Comparison of ENCODE assay signal across 8 mouse cellular contexts in the genomic region with DNA sequence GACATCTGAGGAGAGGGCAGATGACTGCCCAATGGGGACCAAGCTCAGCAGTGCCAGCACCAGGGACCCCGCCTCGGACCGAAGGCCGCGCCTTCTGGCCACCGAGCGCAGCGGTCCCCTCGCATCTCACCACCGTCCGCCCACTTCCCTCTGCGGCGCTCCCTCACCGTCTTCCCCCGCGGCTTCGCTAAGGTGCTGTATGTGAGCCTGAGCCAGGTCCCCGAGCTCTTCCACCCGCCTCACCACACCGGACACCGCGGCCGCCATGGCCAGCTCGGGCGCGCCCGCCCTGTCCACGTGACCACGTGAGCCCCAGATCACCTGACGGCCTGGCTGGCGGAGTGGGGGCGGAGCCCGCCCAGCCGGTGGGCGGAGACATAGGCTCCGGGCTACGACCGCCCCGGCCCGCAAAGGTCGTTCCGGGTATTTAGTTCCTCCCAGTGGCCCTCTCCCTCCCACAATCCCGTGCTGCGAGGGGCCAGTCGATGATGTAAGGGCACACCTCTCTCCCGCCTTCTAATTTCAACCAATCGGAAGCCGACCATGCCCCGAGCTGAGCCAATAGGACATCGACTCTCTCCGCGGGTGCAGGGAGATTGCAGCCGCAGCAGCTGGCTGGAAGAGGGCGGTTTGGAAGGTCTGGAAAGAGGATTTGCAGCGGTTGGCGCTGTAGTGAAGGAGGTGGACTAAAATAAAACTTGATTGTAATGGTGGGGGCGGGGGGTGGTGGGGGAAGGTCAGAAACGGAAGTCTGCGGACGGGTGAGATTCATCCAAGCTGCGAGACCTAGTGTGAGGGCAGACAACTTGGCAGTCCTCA. TPM values are rescaled to one million over a fixed set of nuclear protein-coding genes. Genes with fewer than 3 reads are reported as not detected.
DNase-seq lines count a peak whose midpoint lies in the region; ATAC-seq and TF ChIP-seq lines count a peak whose summit lies in the region.

A gene (minus strand): TSS at position 297 of the 819 bp plus-strand sequence.

- H3K36me3 ChIP-seq in embryonic facial prominence, embryonic 14.5 days (ENCODE audit: control insufficient read depth, insufficient read depth, low read length), result peaks cover 15% of the 10 kb centered on the region; the same call in 1 of the 2 replicates
- H3K36me3 ChIP-seq in limb, embryonic 14.5 days (ENCODE audit: control insufficient read depth, insufficient read depth, low read length), result peaks cover 15% of the 10 kb centered on the region
- peaks cover 10% of the 10 kb centered on the region; the same call in 1 of the 2 replicates for H3K36me3 ChIP-seq in midbrain, postnatal 0 days (ENCODE audit: insufficient read depth, low read length)

- peak; percentile 100 for DNase-seq in 3T3-L1 (ENCODE audit: low read depth, low spot score)
- DNase-seq in adrenal gland, postnatal 4 days (ENCODE audit: low spot score in 2 of 2), result peak; percentile 92 to 95
- peak; percentile 99 for DNase-seq in embryonic facial prominence, embryonic 14.5 days (ENCODE audit: low spot score)
- peak; percentile 99 for DNase-seq in heart, adult 8-10 months (ENCODE audit: low spot score)
- DNase-seq in kidney, adult 9 months, result peak; percentile 99
- DNase-seq in limb, embryonic 14.5 days (ENCODE audit: low spot score), result peak; percentile 98
- DNase-seq in midbrain, postnatal 0 days (ENCODE audit: low spot score), result peak; percentile 99
- peak; percentile 95 to 97 for DNase-seq in spleen, postnatal 14 days (ENCODE audit: low spot score in 2 of 2)

- peak; percentile 99 for ATAC-seq in embryonic facial prominence, embryonic 14.5 days (ENCODE audit: low read depth)
- peak; percentile 98 for ATAC-seq in limb, embryonic 14.5 days (ENCODE audit: low FRiP score, low read depth)
- ATAC-seq in midbrain, postnatal 0 days (ENCODE audit: low FRiP score), result peak; percentile 99

- WGBS in embryonic facial prominence, embryonic 14.5 days, result 0% methylated on average over 38 of the region's 61 CpGs
- under 1% methylated on average over 53 of the region's 61 CpGs for WGBS in limb, embryonic 14.5 days
- under 1% methylated on average over 61 of the region's 61 CpGs for WGBS in midbrain, postnatal 0 days

- no peak for TF ChIP-seq CTCF in midbrain, postnatal 0 days (IDR thresholded peaks at IDR 0.05)

- peaks cover 6% of the 10 kb centered on the region for H3K4me1 ChIP-seq in embryonic facial prominence, embryonic 14.5 days (ENCODE audit: control insufficient read depth, insufficient read depth, low read length)
- peaks cover 7% of the 10 kb centered on the region; the same call in 1 of the 2 replicates for H3K4me1 ChIP-seq in limb, embryonic 14.5 days (ENCODE audit: control insufficient read depth, insufficient read depth, low read length)
- H3K4me1 ChIP-seq in midbrain, postnatal 0 days (ENCODE audit: insufficient read depth, low read length), result no peaks in the 10 kb centered on the region

- no peaks in the 10 kb centered on the region for H3K9me3 ChIP-seq in embryonic facial prominence, embryonic 14.5 days (ENCODE audit: control insufficient read depth, low read length)
- H3K9me3 ChIP-seq in limb, embryonic 14.5 days (ENCODE audit: control insufficient read depth, low read length), result no peaks in the 10 kb centered on the region
- H3K9me3 ChIP-seq in midbrain, postnatal 0 days (ENCODE audit: low read length), result no peaks in the 10 kb centered on the region

- peak within 1 kb of the TSS; percentile 94 for H3K27ac ChIP-seq in embryonic facial prominence, embryonic 14.5 days (replicated peaks; ENCODE audit: low read depth, low read length)
- peak within 1 kb of the TSS; percentile 94 for H3K27ac ChIP-seq in limb, embryonic 14.5 days (replicated peaks; ENCODE audit: low read depth, low read length)
- H3K27ac ChIP-seq in midbrain, postnatal 0 days (ENCODE audit: low read depth, low read length), result peak within 1 kb of the TSS; percentile 87

- no peaks in the 10 kb centered on the region for H3K27me3 ChIP-seq in embryonic facial prominence, embryonic 14.5 days (replicated peaks; ENCODE audit: control insufficient read depth, insufficient read depth, low read length)
- no peaks in the 10 kb centered on the region for H3K27me3 ChIP-seq in limb, embryonic 14.5 days (ENCODE audit: control insufficient read depth, insufficient read depth, low read length)
- H3K27me3 ChIP-seq in midbrain, postnatal 0 days (ENCODE audit: insufficient read depth, low read length), result no peaks in the 10 kb centered on the region

- peak within 1 kb of the TSS; percentile 89 for H3K9ac ChIP-seq in embryonic facial prominence, embryonic 14.5 days (ENCODE audit: low read depth, low read length)
- peak within 1 kb of the TSS; percentile 89 for H3K9ac ChIP-seq in limb, embryonic 14.5 days (ENCODE audit: low read depth, low read length, severe bottlenecking)
- H3K9ac ChIP-seq in midbrain, postnatal 0 days (replicated peaks; ENCODE audit: low read length, poor library complexity, severe bottlenecking), result peak within 1 kb of the TSS; percentile 83

- H3K4me3 ChIP-seq in embryonic facial prominence, embryonic 14.5 days (ENCODE audit: low read depth, low read length), result peak within 1 kb of the TSS; percentile 87
- H3K4me3 ChIP-seq in limb, embryonic 14.5 days (replicated peaks; ENCODE audit: low read length), result peak within 1 kb of the TSS; percentile 86
- H3K4me3 ChIP-seq in midbrain, postnatal 0 days (ENCODE audit: low read depth, low read length), result peak within 1 kb of the TSS; percentile 73

- TF ChIP-seq POLR2A in limb, embryonic 14.5 days (IDR thresholded peaks at IDR 0.05; ENCODE audit: borderline replicate concordance, extremely low read depth, insufficient read depth, insufficient read length), result peak; percentile 98

- H3K4me2 ChIP-seq in embryonic facial prominence, embryonic 14.5 days (ENCODE audit: low read depth, low read length), result peak within 1 kb of the TSS; percentile 65
- peak within 1 kb of the TSS; percentile 68 for H3K4me2 ChIP-seq in limb, embryonic 14.5 days (replicated peaks; ENCODE audit: low read depth, low read length, severe bottlenecking)
- peak within 1 kb of the TSS; percentile 63 for H3K4me2 ChIP-seq in midbrain, postnatal 0 days (ENCODE audit: low read depth, low read length, poor library complexity, severe bottlenecking)

RNA-seq across cellular contexts. Expression of the gene that starts here (rescaled TPM):
- 10 to 100 TPM; 49.7 to 51.8 TPM for total RNA-seq in adrenal gland, postnatal 4 days (2021)
- 41.8 and 44.5 TPM in 2 replicates for polyA plus RNA-seq in embryonic facial prominence, embryonic 14.5 days (2014; fragmentation: Nextera tagmentation; extraction: Ambion mirVana)
- 10 to 100 TPM; 15.3 to 25.6 (median 19.9) TPM for total RNA-seq in heart, adult 8-10 months (2022)
- 59.9 and 81.1 TPM in 2 replicates for polyA plus RNA-seq in limb, embryonic 14.5 days (2012; rRNA removed)
- 46.3 and 47.0 TPM in 2 replicates for polyA plus RNA-seq in limb, embryonic 14.5 days (2014; fragmentation: Nextera tagmentation; extraction: Ambion mirVana)
- total RNA-seq in midbrain, postnatal 0 days (2014; rRNA removed), result 36.9 and 38.3 TPM in 2 replicates
- 25.4 and 27.7 TPM in 2 replicates for polyA plus RNA-seq in midbrain, postnatal 0 days (2015; fragmentation: Nextera tagmentation; extraction: Ambion mirVana)

Comparison
In these comparisons a context has a peak if more than half of its experiments do, and no peak if none do; other contexts are left out.
1. Peak in every context shown above with its lines: DNase-seq, ATAC-seq, H3K4me3 ChIP-seq and H3K27ac ChIP-seq.